Mouse (Mus musculus): ENCODE data around the gene Gm17469. TPM values are rescaled to one million over a fixed set of nuclear protein-coding genes. Genes with fewer than 3 reads are reported as not detected.
"Not testable (repeated sequence)": the region's sequence is repeated elsewhere in the genome, so short reads cannot be mapped to it uniquely, and the experiment has no call there.

Gene Gm17469
- polyA plus RNA-seq (2015; fragmentation: Nextera tagmentation; extraction: Ambion mirVana) = not detected in 2 replicates

DNA sequence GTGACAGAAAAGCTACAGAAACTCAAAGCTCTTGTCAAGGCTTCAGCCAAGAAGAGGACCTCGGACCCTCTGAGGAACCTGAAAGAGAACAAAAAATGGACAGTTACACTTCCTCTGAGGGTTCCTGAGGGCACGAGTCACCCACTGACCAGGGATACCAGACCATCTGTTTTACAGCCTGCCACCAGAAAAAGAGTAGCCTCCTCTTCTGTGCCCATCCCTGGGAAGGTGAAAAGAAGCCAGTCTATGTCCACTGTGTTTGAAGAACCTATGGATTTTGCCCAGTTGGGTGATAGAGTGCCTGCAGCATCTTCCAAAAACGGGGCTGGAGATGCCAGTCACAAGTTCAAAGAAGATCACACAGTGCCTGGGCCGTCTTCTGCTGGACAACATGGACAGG is at the start of gene Gm17469:
TSS of gene Gm17469 (plus strand) at position 301 of the 400 bp plus-strand sequence.
- H3K4me1 ChIP-seq; H3K4me3 ChIP-seq; H3K9me3 ChIP-seq; H3K4me2 ChIP-seq; H3K36me3 ChIP-seq (replicated peaks); H3K9ac ChIP-seq; H3K27me3 ChIP-seq (replicated peaks); H3K27ac ChIP-seq; ATAC-seq (replicated peaks): not testable (repeated sequence)
- WGBS = no CpG with 5 or more reads among the region's 4 CpGs

Other genes starting within 250 kb of the Gm17469 start
- gene Gm17584, start 129.3 kb upstream of the Gm17469 start, polyA plus RNA-seq (2015; fragmentation: Nextera tagmentation; extraction: Ambion mirVana) = not detected in 2 replicates